ENCODE assay signal across 29 mouse cellular contexts in genomic region chr6:34179007-34179406, GRCm38 (mm10). TPM values are rescaled to one million over a fixed set of nuclear protein-coding genes. Genes with fewer than 3 reads are reported as not detected.
DNase-seq lines count a peak whose midpoint lies in the region; ATAC-seq and TF ChIP-seq lines count a peak whose summit lies in the region.
"Had no signal": no experiment of that assay in that cellular context is flagged by ENCODE, and none has a peak within 500 bp of the region (broad histone marks: within the 10 kb centered on the region; RNA-seq: fewer than 3 reads in every experiment).

No protein-coding gene starts in this region.

- H3K27me3 ChIP-seq in kidney, adult 2 months (replicated peaks; ENCODE audit: control insufficient read depth, insufficient read depth, low read length): no peaks in the 10 kb centered on the region
- H3K27me3 ChIP-seq in kidney, embryonic 15.5 days: no peaks in the 10 kb centered on the region
- no peaks in the 10 kb centered on the region for H3K27me3 ChIP-seq in liver, embryonic 16.5 days (ENCODE audit: control insufficient read depth, insufficient read depth, low read depth, low read length)
- H3K27me3 ChIP-seq: midbrain, embryonic 13.5 days; stomach, embryonic 15.5 days had no signal

- 26% methylated on average over 3 of the region's 3 CpGs for WGBS in kidney, adult 2 months
- 60% methylated on average over 3 of the region's 3 CpGs for WGBS in kidney, embryonic 15.5 days
- WGBS in liver, embryonic 16.5 days (ENCODE audit: insufficient replicate concordance): 47% methylated on average over 3 of the region's 3 CpGs

- no peaks in the 10 kb centered on the region for H3K9me3 ChIP-seq in kidney, embryonic 15.5 days (replicated peaks)
- H3K9me3 ChIP-seq in liver, embryonic 16.5 days (replicated peaks; ENCODE audit: control insufficient read depth, low read length): peaks cover 2% of the 10 kb centered on the region; the same call in 1 of the 2 replicates
- H3K9me3 ChIP-seq: midbrain, embryonic 13.5 days; stomach, embryonic 15.5 days had no signal

- DNase-seq in kidney, adult 2 months: peak; percentile 95
- DNase-seq in kidney, postnatal 25 days: peak; percentile 77 to 82
- no peak for DNase-seq in ovary, postnatal 10 days (ENCODE audit: low spot score)
- DNase-seq in urinary bladder, postnatal 4 days (ENCODE audit: low spot score in 2 of 2): no peak
- no peak for DNase-seq in frontal cortex, postnatal 36 days (ENCODE audit: low spot score in 2 of 2)
- no peak for DNase-seq in gastrocnemius, postnatal 14 days
- DNase-seq: adrenal gland, adult 2 months; adrenal gland, postnatal 36 days; B cell, adult 2 months; cerebellum, adult 18-20 months; cerebellum, postnatal 10 days; gastrocnemius, postnatal 25 days; heart, adult 11 months; lung, adult 2 months; lung, postnatal 10 days; retina, postnatal 1 day; right cerebral cortex, postnatal 14 days had no signal

- peaks cover 28% of the 10 kb centered on the region for H3K4me1 ChIP-seq in kidney, adult 2 months (ENCODE audit: control insufficient read depth, insufficient read depth, low read length)
- H3K4me1 ChIP-seq in kidney, embryonic 15.5 days: peaks cover 27% of the 10 kb centered on the region
- H3K4me1 ChIP-seq in liver, embryonic 16.5 days (ENCODE audit: control insufficient read depth, low read depth, low read length): peaks cover 15% of the 10 kb centered on the region
- H3K4me1 ChIP-seq: stomach, embryonic 15.5 days had no signal

- H3K9ac ChIP-seq in kidney, embryonic 15.5 days: no peak overlapping the region
- H3K9ac ChIP-seq in liver, embryonic 16.5 days (ENCODE audit: low read depth, low read length): no peak overlapping the region
- H3K9ac ChIP-seq: hindbrain, embryonic 14.5 days; midbrain, embryonic 13.5 days; stomach, embryonic 15.5 days had no signal

- intact Hi-C loops in gastrocnemius, postnatal 14 days (cut with DNase I; ENCODE audit: low total_unique reads): no loop called here

- peak overlapping the region; percentile 99 for H3K27ac ChIP-seq in kidney, adult 2 months (ENCODE audit: insufficient read depth, low read depth, low read length)
- peak overlapping the region; percentile 88 for H3K27ac ChIP-seq in kidney, embryonic 15.5 days
- peak overlapping the region; percentile 49; the same call in 1 of the 2 replicates for H3K27ac ChIP-seq in liver, embryonic 16.5 days (ENCODE audit: low read length)
- H3K27ac ChIP-seq: hindbrain, embryonic 14.5 days; layer of hippocampus, adult 2 months; macrophage; midbrain, embryonic 13.5 days; stomach, embryonic 15.5 days had no signal

- H3K4me2 ChIP-seq in kidney, embryonic 15.5 days: peak overlapping the region; percentile 30
- H3K4me2 ChIP-seq in liver, embryonic 16.5 days (ENCODE audit: low read depth, low read length): no peak overlapping the region
- H3K4me2 ChIP-seq: heart, embryonic 11.5 days; hindbrain, embryonic 14.5 days; midbrain, embryonic 13.5 days; stomach, embryonic 15.5 days had no signal

- TF ChIP-seq POLR2A in kidney, adult 2 months (IDR thresholded peaks at IDR 0.05; ENCODE audit: low read depth, low read length): no peak

- ATAC-seq in kidney, embryonic 15.5 days (replicated peaks; ENCODE audit: low FRiP score): peak; percentile 21; the same call in 1 of the 2 replicates
- no peak for ATAC-seq in liver, embryonic 16.5 days (ENCODE audit: low read depth)
- ATAC-seq: activated CD4-positive, CD25-positive, alpha-beta regulatory T cell, adult 4 months; forebrain, embryonic 16.5 days; intestine, postnatal 0 days; midbrain, embryonic 13.5 days had no signal

- H3K4me3 ChIP-seq in kidney, adult 2 months (ENCODE audit: insufficient read depth, low read depth, low read length): no peak overlapping the region
- H3K4me3 ChIP-seq in kidney, embryonic 15.5 days (replicated peaks): no peak overlapping the region
- H3K4me3 ChIP-seq in liver, embryonic 16.5 days (ENCODE audit: low read depth, low read length): 0 out of 2 replicates have a peak overlapping the region, but pooled peaks have one; percentile 14
- H3K4me3 ChIP-seq: erythroblast, embryonic 14.5 days; layer of hippocampus, adult 2 months; midbrain, embryonic 13.5 days; stomach, embryonic 15.5 days had no signal

- TF ChIP-seq CTCF in kidney, adult 2 months (conservative IDR thresholded peaks at IDR 0.05; ENCODE audit: insufficient read depth, insufficient read length, low read depth, low read length): no peak

- H3K36me3 ChIP-seq in kidney, adult 2 months (ENCODE audit: control insufficient read depth, insufficient read depth, low read length): no peaks in the 10 kb centered on the region
- no peaks in the 10 kb centered on the region for H3K36me3 ChIP-seq in kidney, embryonic 15.5 days
- no peaks in the 10 kb centered on the region for H3K36me3 ChIP-seq in liver, embryonic 16.5 days (ENCODE audit: control insufficient read depth, insufficient read depth)
- H3K36me3 ChIP-seq: midbrain, embryonic 13.5 days; stomach, embryonic 15.5 days had no signal

RNA-seq across cellular contexts. Expression of gene Slc35b4, which starts 2.1 kb away (rescaled TPM):
- polyA plus RNA-seq in kidney, adult 2 months (2012; rRNA removed): 88.5 and 90.9 TPM in 2 replicates
- polyA plus RNA-seq in kidney, embryonic 15.5 days (2015; fragmentation: Nextera tagmentation; extraction: Ambion mirVana): 63.8 and 64.4 TPM in 2 replicates
- polyA plus RNA-seq in liver, embryonic 16.5 days (2015; fragmentation: Nextera tagmentation; extraction: Ambion mirVana): 20.1 and 20.4 TPM in 2 replicates
- total RNA-seq in gastrocnemius, postnatal 14 days (2021): 10 to 100 TPM in 1 of 2 experiments, 1 to 10 TPM in 1; 7.0 to 10.6 TPM

Comparison
In these comparisons a context has a peak if more than half of its experiments do, and no peak if none do; other contexts are left out.
1. DNase-seq: peak in kidney, adult 2 months (single experiment) and kidney, postnatal 25 days (2 of 2); none in ovary, postnatal 10 days (single experiment), urinary bladder, postnatal 4 days (0 of 2), frontal cortex, postnatal 36 days (0 of 2) and gastrocnemius, postnatal 14 days (single experiment).
2. H3K27ac ChIP-seq: peak in every context shown above with its lines; median percentile 99 in kidney, adult 2 months; 88 in kidney, embryonic 15.5 days; 49 in liver, embryonic 16.5 days.